Mouse (Mus musculus) spleen, adult 2 months (tissue): ENCODE data around the gene D430041D05Rik.
"Not testable (repeated sequence)": the region's sequence is repeated elsewhere in the genome, so short reads cannot be mapped to it uniquely, and the experiment has no call there.

Experiments used
- CTCF ChIP-seq: fragments of 200-500 bp; IDR thresholded peaks from 2 replicates; pipeline ENCODE4 v1.5.1; 2011; ENCODE audit warnings: mild to moderate bottlenecking, inconsistent platforms; ENCODE audit not compliant: insufficient read depth, insufficient read length, insufficient replicate concordance; ENCODE audit errors: extremely low read depth
- POLR2A ChIP-seq: fragments of 200-500 bp; IDR thresholded peaks from 2 replicates; pipeline ENCODE4 v1.6.1; 2011; ENCODE audit warnings: low read depth, low read length, inconsistent platforms

- TF ChIP-seq CTCF, POLR2A: not testable (repeated sequence)
These were observed 314.0 kb downstream of the D430041D05Rik start for GRCm38 (mm10) chr2:104096796-104097195.
